Mouse (Mus musculus): ENCODE results near the gene Trp73.

GRCm38 (mm10) chr4:154181001-154181400 is 41.0 kb upstream of the Trp73 start:
- no peak for TF ChIP-seq CTCF (IDR thresholded peaks at IDR 0.05; ENCODE audit: low read depth)
- no peak for TF ChIP-seq EP300 (IDR thresholded peaks at IDR 0.05; ENCODE audit: low read depth)

Data from heart, postnatal 0 days (tissue).